In the genomic region with DNA sequence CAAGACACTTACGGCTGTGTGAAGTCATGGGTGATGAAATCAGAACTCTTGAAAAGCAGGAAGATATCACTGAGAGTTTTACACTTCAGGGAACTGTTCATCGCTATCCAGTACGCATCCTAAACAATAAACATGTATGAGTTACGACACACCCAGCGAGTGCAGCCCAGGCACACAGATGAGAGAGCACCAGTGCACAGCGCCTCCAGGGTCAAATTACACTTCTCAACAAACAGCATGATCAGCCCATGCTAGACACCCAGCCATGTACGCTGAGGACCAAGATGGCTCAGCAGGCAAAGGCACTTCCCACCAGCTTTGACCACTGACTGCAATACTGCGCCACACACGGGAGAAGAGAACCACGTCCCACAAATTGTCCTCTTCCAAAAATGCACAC, we compare ENCODE assay signal across 29 mouse cellular contexts. TPM values are rescaled to one million over a fixed set of nuclear protein-coding genes. Genes with fewer than 3 reads are reported as not detected.
DNase-seq lines count a peak whose midpoint lies in the region; ATAC-seq and TF ChIP-seq lines count a peak whose summit lies in the region.
"Had no signal": no experiment of that assay in that cellular context is flagged by ENCODE, and none has a peak within 500 bp of the region (broad histone marks: within the 10 kb centered on the region; RNA-seq: fewer than 3 reads in every experiment).

No protein-coding gene starts in this region.

- no peak overlapping the region for H3K9ac ChIP-seq in kidney, embryonic 15.5 days
- no peak overlapping the region for H3K9ac ChIP-seq in liver, adult 2 months (ENCODE audit: low read depth, low read length)
- H3K9ac ChIP-seq in liver, embryonic 11.5 days (ENCODE audit: low read depth, low read length): no peak overlapping the region
- H3K9ac ChIP-seq: embryonic facial prominence, embryonic 13.5 days; forebrain, embryonic 12.5 days; forebrain, embryonic 15.5 days; hindbrain, embryonic 12.5 days; hindbrain, embryonic 15.5 days had no signal

- no peaks in the 10 kb centered on the region for H3K27me3 ChIP-seq in kidney, embryonic 15.5 days
- no peaks in the 10 kb centered on the region for H3K27me3 ChIP-seq in liver, adult 2 months (ENCODE audit: control insufficient read depth, insufficient read depth, low read length)
- H3K27me3 ChIP-seq in liver, embryonic 11.5 days (replicated peaks; ENCODE audit: control insufficient read depth, insufficient read depth, low read length): no peaks in the 10 kb centered on the region
- H3K27me3 ChIP-seq: embryonic facial prominence, embryonic 13.5 days; forebrain, embryonic 12.5 days; forebrain, embryonic 15.5 days; hindbrain, embryonic 12.5 days; hindbrain, embryonic 15.5 days had no signal

- intact Hi-C loops in left cerebral cortex, postnatal 25 days (cut with DNase I): no loop called here

- no peak overlapping the region for H3K4me3 ChIP-seq in kidney, embryonic 15.5 days (replicated peaks)
- H3K4me3 ChIP-seq in liver, adult 2 months (ENCODE audit: insufficient read depth, low read depth, low read length): no peak overlapping the region
- no peak overlapping the region for H3K4me3 ChIP-seq in liver, embryonic 11.5 days (ENCODE audit: low read depth, low read length)
- H3K4me3 ChIP-seq: embryonic facial prominence, embryonic 10.5 days; embryonic facial prominence, embryonic 13.5 days; erythroblast, embryonic 14.5 days; forebrain, embryonic 12.5 days; forebrain, embryonic 15.5 days; heart, adult 2 months; hindbrain, embryonic 12.5 days; hindbrain, embryonic 15.5 days had no signal

- 64% methylated on average over 10 of the region's 10 CpGs for WGBS in kidney, embryonic 15.5 days
- WGBS in liver, adult 2 months: 76% methylated on average over 10 of the region's 10 CpGs
- WGBS in liver, embryonic 11.5 days: 91% methylated on average over 10 of the region's 10 CpGs

- H3K27ac ChIP-seq in kidney, embryonic 15.5 days: no peak overlapping the region
- H3K27ac ChIP-seq in liver, adult 2 months (replicated peaks; ENCODE audit: insufficient read depth, low read depth, low read length): no peak overlapping the region
- H3K27ac ChIP-seq in liver, embryonic 11.5 days (ENCODE audit: low read depth, low read length): no peak overlapping the region
- H3K27ac ChIP-seq: embryonic facial prominence, embryonic 10.5 days; embryonic facial prominence, embryonic 13.5 days; forebrain, embryonic 12.5 days; forebrain, embryonic 15.5 days; heart, adult 2 months; hindbrain, embryonic 12.5 days; hindbrain, embryonic 15.5 days had no signal

- H3K4me1 ChIP-seq in kidney, embryonic 15.5 days: no peaks in the 10 kb centered on the region
- peaks cover 23% of the 10 kb centered on the region for H3K4me1 ChIP-seq in liver, adult 2 months (ENCODE audit: control insufficient read depth, insufficient read depth, low read length)
- H3K4me1 ChIP-seq in liver, embryonic 11.5 days (replicated peaks; ENCODE audit: control insufficient read depth, insufficient read depth, low read length): no peaks in the 10 kb centered on the region
- H3K4me1 ChIP-seq: embryonic facial prominence, embryonic 10.5 days; embryonic facial prominence, embryonic 13.5 days; forebrain, embryonic 12.5 days; forebrain, embryonic 15.5 days; hindbrain, embryonic 12.5 days; hindbrain, embryonic 15.5 days had no signal

- H3K79me2 ChIP-seq in liver, adult 2 months (ENCODE audit: control insufficient read depth, insufficient read depth, low read length): peaks cover 3% of the 10 kb centered on the region; the same call in 1 of the 2 replicates

- peaks cover 76% of the 10 kb centered on the region for H3K36me3 ChIP-seq in kidney, embryonic 15.5 days
- peaks cover 17% of the 10 kb centered on the region for H3K36me3 ChIP-seq in liver, adult 2 months (ENCODE audit: control insufficient read depth, insufficient read depth, low read length)
- H3K36me3 ChIP-seq in liver, embryonic 11.5 days (ENCODE audit: control insufficient read depth, insufficient read depth, low read length): peaks cover 30% of the 10 kb centered on the region

- DNase-seq in kidney, adult 9 months: no peak
- peak; percentile 25 for DNase-seq in liver, adult 2 months (ENCODE audit: extremely low read depth, low read depth, low spot score)
- DNase-seq in liver, embryonic 11.5 days (ENCODE audit: low spot score): no peak
- peak; percentile 4 for DNase-seq in retina, postnatal 1 day
- DNase-seq in retina, embryonic 14.5 days (ENCODE audit: low spot score): no peak
- no peak for DNase-seq in left cerebral cortex, postnatal 25 days (ENCODE audit: low spot score in 2 of 2)
- DNase-seq: adrenal gland, adult 8-10 months; adrenal gland, postnatal 25 days; cerebellum, adult 11-12 months; cerebellum, adult 8-10 months; cerebellum, postnatal 10 days; cerebellum, postnatal 36 days; embryo, embryonic 11 days; gastrocnemius, postnatal 25 days; heart, adult 2 months had no signal

- TF ChIP-seq POLR2A in liver, adult 2 months (IDR thresholded peaks at IDR 0.05; ENCODE audit: extremely low read depth, insufficient read depth, low read length): no peak

- no peak overlapping the region for H3K4me2 ChIP-seq in kidney, embryonic 15.5 days
- H3K4me2 ChIP-seq in liver, embryonic 11.5 days: no peak overlapping the region
- H3K4me2 ChIP-seq: embryonic facial prominence, embryonic 13.5 days; forebrain, embryonic 12.5 days; forebrain, embryonic 15.5 days; heart, embryonic 11.5 days; hindbrain, embryonic 12.5 days; hindbrain, embryonic 15.5 days had no signal

- no peak for TF ChIP-seq CTCF in liver, adult 2 months (IDR thresholded peaks at IDR 0.05; ENCODE audit: low read depth, low read length)

- no peaks in the 10 kb centered on the region for H3K9me3 ChIP-seq in kidney, embryonic 15.5 days (replicated peaks)
- no peaks in the 10 kb centered on the region for H3K9me3 ChIP-seq in liver, embryonic 11.5 days (ENCODE audit: control insufficient read depth, low read length)
- H3K9me3 ChIP-seq: embryonic facial prominence, embryonic 10.5 days; embryonic facial prominence, embryonic 13.5 days; forebrain, embryonic 12.5 days; forebrain, embryonic 15.5 days; hindbrain, embryonic 12.5 days; hindbrain, embryonic 15.5 days had no signal

- ATAC-seq in kidney, embryonic 15.5 days (replicated peaks; ENCODE audit: low FRiP score): 0 out of 2 replicates have a peak, but pooled peaks have one; percentile 43
- no peak for ATAC-seq in liver, embryonic 11.5 days (replicated peaks; ENCODE audit: low FRiP score)
- ATAC-seq: activated CD4-positive, CD25-positive, alpha-beta regulatory T cell, adult 4 months; CD4-positive, CD25-positive, alpha-beta regulatory T cell, adult 4 months; forebrain, embryonic 15.5 days had no signal

RNA-seq across cellular contexts. Expression of a gene that starts 23.6 kb away (rescaled TPM):
- polyA plus RNA-seq in kidney, embryonic 15.5 days (2015; fragmentation: Nextera tagmentation; extraction: Ambion mirVana): 77.5 and 82.9 TPM in 2 replicates
- total RNA-seq in liver, adult 2 months (2014; rRNA removed): 13.9 and 15.8 TPM in 2 replicates
- 4.2 and 5.2 TPM in 2 replicates for polyA plus RNA-seq in liver, adult 2 months (2012; rRNA removed)
- polyA plus RNA-seq in liver, embryonic 11.5 days (2014; fragmentation: Nextera tagmentation; extraction: Ambion mirVana): 120 and 123 TPM in 2 replicates
- total RNA-seq in left cerebral cortex, postnatal 25 days (2021): 10 to 100 TPM; 23.8 to 25.7 TPM

RNA-seq across cellular contexts. Expression of a gene that starts 23.7 kb away (rescaled TPM):
- polyA plus RNA-seq in kidney, embryonic 15.5 days (2015; fragmentation: Nextera tagmentation; extraction: Ambion mirVana): 304 and 323 TPM in 2 replicates
- 92.7 and 117 TPM in 2 replicates for total RNA-seq in liver, adult 2 months (2014; rRNA removed)
- 29.5 and 33.9 TPM in 2 replicates for polyA plus RNA-seq in liver, adult 2 months (2012; rRNA removed)
- polyA plus RNA-seq in liver, embryonic 11.5 days (2014; fragmentation: Nextera tagmentation; extraction: Ambion mirVana): 278 and 298 TPM in 2 replicates
- 100 to 1,000 TPM; 137 to 140 TPM for total RNA-seq in left cerebral cortex, postnatal 25 days (2021)

RNA-seq across cellular contexts. Expression of a gene that starts 41.5 kb away (rescaled TPM):
- polyA plus RNA-seq in kidney, embryonic 15.5 days (2015; fragmentation: Nextera tagmentation; extraction: Ambion mirVana): 1.8 and 2.4 TPM in 2 replicates
- total RNA-seq in liver, adult 2 months (2014; rRNA removed): 0.34 and 0.65 TPM in 2 replicates
- polyA plus RNA-seq in liver, adult 2 months (2012; rRNA removed): 0.27 and 0.57 TPM in 2 replicates
- polyA plus RNA-seq in liver, embryonic 11.5 days (2014; fragmentation: Nextera tagmentation; extraction: Ambion mirVana): 2.0 TPM in 2 replicates
- total RNA-seq in left cerebral cortex, postnatal 25 days (2021): 1 to 10 TPM; 1.4 to 2.5 TPM
- total RNA-seq: gastrocnemius, adult 8-10 months; heart, adult 2 months; heart, postnatal 25 days; hematopoietic stem cell, adult 5-6 weeks had no signal
- polyA plus RNA-seq: erythroblast, embryonic 14.5 days; heart, adult 2 months had no signal

Comparison
In these comparisons a context has a peak if more than half of its experiments do, and no peak if none do; other contexts are left out.
1. DNase-seq: peak in liver, adult 2 months (single experiment) and retina, postnatal 1 day (single experiment); none in kidney, adult 9 months (single experiment), liver, embryonic 11.5 days (single experiment), retina, embryonic 14.5 days (single experiment) and left cerebral cortex, postnatal 25 days (0 of 2).
2. RNA of a gene that starts 23.6 kb away (polyA plus RNA-seq): 120 to 123 TPM in liver, embryonic 11.5 days and 77.5 to 82.9 TPM in kidney, embryonic 15.5 days; 4.2 to 5.2 TPM in liver, adult 2 months; every median in the first group is over 10 times any median in the second.